Mouse (Mus musculus): ENCODE data around the gene Coro2a. TPM values are rescaled to one million over a fixed set of nuclear protein-coding genes. Genes with fewer than 3 reads are reported as not detected.
"Not testable (repeated sequence)": the region's sequence is repeated elsewhere in the genome, so short reads cannot be mapped to it uniquely, and the experiment has no call there.

Gene Coro2a
- polyA plus RNA-seq (2015; fragmentation: Nextera tagmentation; extraction: Ambion mirVana), result 11.8 and 14.4 TPM in 2 replicates

DNA sequence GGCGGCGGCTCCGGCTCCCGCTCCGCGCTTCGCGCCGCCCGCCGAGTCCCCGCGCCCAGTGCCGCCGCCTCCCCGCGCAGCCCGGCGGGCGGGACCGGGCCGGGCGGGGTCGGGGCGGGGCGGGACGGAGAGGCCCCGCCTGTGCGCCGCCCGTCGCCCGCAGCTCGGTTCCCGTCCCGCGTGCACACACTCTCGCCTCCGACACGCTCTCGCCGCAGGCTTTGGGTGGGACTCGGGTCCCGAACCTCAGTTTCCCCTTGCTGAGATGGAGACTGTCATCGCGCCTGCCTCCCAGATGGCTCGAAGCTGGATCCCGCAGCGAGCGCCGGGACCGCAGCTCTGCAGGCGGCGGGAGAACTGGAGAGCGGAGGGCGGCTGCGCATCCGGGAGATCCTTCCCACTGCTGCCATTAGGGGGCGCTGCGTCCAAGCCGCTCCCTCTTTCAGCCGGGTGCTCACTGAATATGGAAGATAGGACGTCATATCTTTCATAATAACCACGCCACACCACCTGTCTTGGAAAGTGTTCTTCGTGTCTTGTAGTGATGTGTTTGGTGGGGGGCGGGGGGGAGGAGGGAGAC lies at the start of gene Coro2a:
Gene Coro2a, minus strand, starts transcription at position 359 of the 580 bp plus-strand sequence.
- Histone ChIP-seq H3K9ac (peak within 1 kb of the TSS; percentile 82), H3K4me1 (replicated peaks) (peaks cover 24% of the 10 kb centered on the region), H3K27ac (replicated peaks) (peak within 1 kb of the TSS; percentile 56), H3K4me3 (peak within 1 kb of the TSS; percentile 64), H3K9me3 (no peaks in the 10 kb centered on the region), H3K4me2 (peak within 1 kb of the TSS; percentile 87), H3K27me3 (peaks cover 44% of the 10 kb centered on the region), H3K36me3 (no peaks in the 10 kb centered on the region)
- peak; percentile 66 for ATAC-seq (ENCODE audit: low read depth)
- WGBS, result 2% methylated on average over 47 of the region's 66 CpGs

DNA sequence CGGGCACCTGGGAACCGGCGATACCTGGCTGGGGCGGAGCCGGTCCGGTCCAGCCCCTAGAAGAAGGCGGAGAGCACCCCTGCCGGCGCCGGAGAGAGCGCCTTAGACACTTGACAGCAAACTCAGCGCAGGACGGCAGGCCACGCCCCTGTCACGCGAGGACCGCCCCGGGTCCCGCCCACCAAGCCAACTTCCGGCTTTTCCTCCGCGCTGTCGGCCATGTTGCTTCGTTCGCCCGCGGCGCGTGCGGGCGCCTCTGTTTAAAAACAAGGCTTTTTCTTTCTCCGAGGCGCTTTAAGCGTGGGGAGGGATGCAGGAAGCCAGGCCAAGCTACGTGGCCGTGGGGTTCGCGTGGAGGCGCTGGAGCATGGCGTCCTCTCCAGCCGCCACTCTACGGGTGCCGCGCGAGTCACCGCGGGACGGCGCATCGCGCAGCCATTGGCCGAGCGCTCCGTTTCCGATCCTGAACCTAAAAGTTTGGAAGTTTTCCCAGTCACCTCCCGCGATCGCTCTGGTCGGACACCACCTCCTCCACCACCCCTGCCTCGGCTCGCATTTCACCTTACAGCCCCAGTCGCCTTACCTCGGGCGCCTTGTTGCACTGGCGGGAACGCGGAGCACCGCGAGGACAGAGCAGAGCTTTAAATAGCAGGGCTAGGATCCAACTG lies 48.2 kb upstream of the Coro2a start, which contains the start of gene Tbc1d2:
Gene Tbc1d2, minus strand, starts transcription at position 124 of the 668 bp plus-strand sequence.
- Histone ChIP-seq H3K4me2 (peak within 1 kb of the TSS; percentile 95), H3K4me1 (replicated peaks) (peaks cover 14% of the 10 kb centered on the region), H3K27me3 (peaks cover 53% of the 10 kb centered on the region), H3K9ac (peak within 1 kb of the TSS; percentile 70), H3K27ac (replicated peaks) (peak within 1 kb of the TSS; percentile 84), H3K9me3 (no peaks in the 10 kb centered on the region), H3K4me3 (peak within 1 kb of the TSS; percentile 73), H3K36me3 (no peaks in the 10 kb centered on the region)
- peak; percentile 98 for ATAC-seq (ENCODE audit: low read depth)
- under 1% methylated on average over 69 of the region's 69 CpGs for WGBS

DNA sequence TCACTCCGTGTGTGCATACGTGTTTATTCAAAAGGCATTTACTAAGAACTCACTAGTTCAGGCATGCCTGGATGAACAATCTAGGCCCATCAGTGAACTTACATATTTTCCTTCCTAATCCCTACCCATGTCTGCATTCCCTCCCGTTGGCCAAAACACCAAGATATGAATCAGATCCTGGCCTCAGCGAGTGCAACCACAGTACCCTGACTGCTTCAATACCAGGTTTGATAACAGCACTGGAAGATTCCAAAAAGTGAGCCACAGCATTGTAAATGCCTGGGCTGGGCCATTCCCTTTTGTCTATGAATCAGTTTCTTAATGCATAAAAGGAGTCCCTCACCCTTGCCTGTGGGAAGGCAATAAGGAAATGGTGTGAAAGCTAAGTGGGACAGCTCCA lies 47.2 kb upstream of the Coro2a start:
- ATAC-seq (ENCODE audit: low read depth), result no peak
- WGBS, result 56% methylated on average over 4 of the region's 4 CpGs
- no peak overlapping the region for H3K27ac ChIP-seq (replicated peaks)
- no peaks in the 10 kb centered on the region for H3K9me3 ChIP-seq
- peak overlapping the region; percentile 95 for H3K4me2 ChIP-seq
- peaks cover 53% of the 10 kb centered on the region for H3K27me3 ChIP-seq
- no peaks in the 10 kb centered on the region for H3K36me3 ChIP-seq
- peaks cover 14% of the 10 kb centered on the region for H3K4me1 ChIP-seq (replicated peaks)
- H3K4me3 ChIP-seq, result peak overlapping the region; percentile 73
- peak overlapping the region; percentile 70 for H3K9ac ChIP-seq

DNA sequence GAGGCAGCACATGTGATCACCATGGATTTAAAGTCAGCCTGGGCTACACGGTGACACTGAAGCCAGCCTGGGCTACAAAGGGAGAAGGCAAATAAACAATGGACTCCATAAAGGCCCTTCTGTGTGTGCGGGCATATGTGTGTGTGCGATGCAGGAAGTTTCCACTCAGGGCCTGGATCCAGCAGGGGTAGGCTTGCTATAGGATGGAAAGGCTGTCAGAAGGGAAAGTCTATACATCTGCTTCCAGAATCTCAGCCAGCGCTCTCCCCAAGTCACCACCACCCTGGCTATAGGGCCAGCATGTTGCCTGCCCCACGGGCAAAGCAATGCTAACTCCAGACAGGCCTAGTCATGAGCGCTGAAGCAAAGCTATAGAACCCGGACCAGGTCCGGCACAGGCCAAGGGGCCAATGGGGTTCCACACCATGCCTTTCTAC lies 41.7 kb upstream of the Coro2a start:
- H3K27ac ChIP-seq (replicated peaks), result 0 out of 2 replicates have a peak overlapping the region, but pooled peaks have one; percentile 18
- no peak overlapping the region for H3K4me2 ChIP-seq
- no peak overlapping the region for H3K4me3 ChIP-seq
- no peak overlapping the region for H3K9ac ChIP-seq
- no peak for ATAC-seq (ENCODE audit: low read depth)
- H3K36me3 ChIP-seq, result no peaks in the 10 kb centered on the region
- no peaks in the 10 kb centered on the region for H3K4me1 ChIP-seq (replicated peaks)
- 87% methylated on average over 8 of the region's 8 CpGs for WGBS
- peaks cover 12% of the 10 kb centered on the region for H3K27me3 ChIP-seq
- H3K9me3 ChIP-seq, result no peaks in the 10 kb centered on the region

DNA sequence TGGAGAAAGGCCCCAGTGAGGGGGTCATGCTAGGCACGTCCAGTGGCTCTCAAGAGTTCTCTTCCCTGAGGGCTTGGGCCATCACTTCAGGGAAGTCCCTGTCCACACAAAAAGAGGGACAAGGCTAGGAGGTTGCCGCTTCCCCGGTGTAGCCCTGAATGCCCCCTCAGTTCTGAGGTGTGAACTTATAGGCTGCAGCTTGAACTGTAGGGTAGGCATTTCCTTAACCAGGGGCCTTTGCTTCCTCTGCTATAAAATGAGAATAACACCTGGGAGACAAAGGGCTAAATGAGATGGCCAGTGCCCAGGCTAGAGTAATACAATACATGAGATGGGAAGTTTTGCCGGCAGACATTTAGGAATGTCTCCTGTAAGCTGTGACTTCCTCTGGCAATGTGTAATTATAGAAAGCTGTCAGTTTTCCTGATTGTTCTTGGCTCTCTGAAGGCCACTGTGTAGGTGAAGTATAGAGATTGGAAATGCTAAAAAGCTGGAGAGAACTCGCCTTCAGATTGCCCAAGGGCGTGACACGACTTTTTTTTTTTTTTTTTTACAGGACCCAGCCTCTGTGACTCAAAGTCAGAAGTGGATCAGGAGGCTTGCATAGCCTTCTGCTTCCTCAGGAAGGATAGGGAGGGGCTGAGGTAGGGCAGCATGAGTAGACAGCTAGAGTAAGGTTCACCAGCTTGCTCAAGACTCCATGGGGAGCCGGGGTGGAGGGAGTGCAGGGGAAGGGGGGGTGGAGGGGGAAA lies 41.1 kb upstream of the Coro2a start:
- no peaks in the 10 kb centered on the region for H3K4me1 ChIP-seq (replicated peaks)
- H3K36me3 ChIP-seq, result no peaks in the 10 kb centered on the region
- 0 out of 2 replicates have a peak, but pooled peaks have one; percentile 8 for ATAC-seq (ENCODE audit: low read depth)
- peaks cover 6% of the 10 kb centered on the region for H3K27me3 ChIP-seq
- no peak overlapping the region for H3K4me3 ChIP-seq
- WGBS, result 71% methylated on average over 8 of the region's 8 CpGs
- H3K27ac ChIP-seq (replicated peaks), result peak overlapping the region; percentile 18; the same call in 1 of the 2 replicates
- no peaks in the 10 kb centered on the region for H3K9me3 ChIP-seq
- no peak overlapping the region for H3K4me2 ChIP-seq
- no peak overlapping the region for H3K9ac ChIP-seq

DNA sequence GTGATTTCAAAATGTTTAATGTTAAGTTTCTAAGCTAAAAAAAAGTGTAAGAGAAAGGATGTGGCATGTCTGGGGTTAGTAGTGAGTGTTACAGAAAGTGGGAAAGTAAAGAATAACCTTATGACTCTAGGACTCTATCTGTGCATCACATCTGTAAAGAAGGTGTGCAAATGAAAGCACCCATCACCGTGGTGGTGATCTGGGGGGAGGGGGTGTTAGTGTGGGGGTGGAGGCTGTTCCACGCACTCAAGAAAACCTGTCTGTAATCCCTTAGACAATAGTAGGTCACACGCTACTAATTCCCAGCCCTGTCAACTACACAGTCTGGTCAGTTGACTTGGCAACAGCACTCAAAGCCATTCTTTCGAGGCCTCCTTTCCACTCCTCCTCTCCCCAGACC lies 39.3 kb upstream of the Coro2a start:
- no peaks in the 10 kb centered on the region for H3K27me3 ChIP-seq
- no peaks in the 10 kb centered on the region for H3K9me3 ChIP-seq
- no peak overlapping the region for H3K27ac ChIP-seq (replicated peaks)
- no peak overlapping the region for H3K9ac ChIP-seq
- H3K4me1 ChIP-seq (replicated peaks), result no peaks in the 10 kb centered on the region
- H3K4me2 ChIP-seq, result no peak overlapping the region
- H3K4me3 ChIP-seq, result no peak overlapping the region
- ATAC-seq (ENCODE audit: low read depth), result no peak
- 74% methylated on average over 4 of the region's 4 CpGs for WGBS
- no peaks in the 10 kb centered on the region for H3K36me3 ChIP-seq

DNA sequence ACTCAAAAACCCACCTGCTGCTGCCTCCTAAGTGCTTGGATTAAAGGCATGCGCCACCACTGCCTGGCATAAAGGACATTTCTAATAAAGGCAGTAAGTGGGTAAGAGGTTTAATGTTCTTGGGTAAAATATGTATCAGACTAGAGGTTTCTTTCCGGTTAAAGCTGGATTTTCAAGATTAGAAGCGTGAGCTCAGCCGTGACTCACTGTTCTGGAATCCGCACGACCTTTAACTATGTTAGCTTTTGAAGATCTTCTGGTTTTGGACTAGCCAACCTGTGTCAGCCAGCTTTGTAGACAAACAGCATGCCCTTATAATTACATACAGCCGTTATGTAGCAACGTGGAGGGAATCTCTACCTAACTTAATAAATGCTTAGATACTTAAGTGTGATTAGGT lies 37.9 kb upstream of the Coro2a start:
- Histone ChIP-seq H3K36me3 (no peaks in the 10 kb centered on the region), H3K27ac (replicated peaks) (no peak overlapping the region), H3K27me3 (no peaks in the 10 kb centered on the region), H3K4me3 (no peak overlapping the region), H3K9me3 (no peaks in the 10 kb centered on the region), H3K9ac (no peak overlapping the region), H3K4me2 (no peak overlapping the region), H3K4me1 (replicated peaks) (no peaks in the 10 kb centered on the region)
- ATAC-seq (ENCODE audit: low read depth), result no peak
- 91% methylated on average over 8 of the region's 8 CpGs for WGBS

DNA sequence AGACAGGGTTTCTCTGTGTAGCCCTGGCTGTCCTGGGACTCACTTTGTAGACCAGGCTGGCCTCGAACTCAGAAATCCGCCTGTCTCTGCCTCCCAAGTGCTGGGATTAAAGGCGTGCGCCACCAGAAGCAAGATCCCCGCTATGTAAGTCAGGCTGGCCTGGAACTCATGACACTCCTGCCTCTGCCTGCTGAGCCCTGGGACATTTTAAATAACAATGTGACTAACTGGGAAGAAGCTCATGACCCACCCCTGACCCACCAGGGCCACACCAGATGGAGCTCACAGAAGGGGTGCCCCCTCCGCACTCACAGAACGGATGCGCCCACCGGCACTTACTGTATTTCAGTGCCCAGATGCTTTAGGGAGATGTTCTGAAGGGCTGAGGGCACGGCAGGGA lies 35.2 kb upstream of the Coro2a start:
- H3K9ac ChIP-seq; ATAC-seq (ENCODE audit: low read depth); H3K4me1 ChIP-seq (replicated peaks); H3K9me3 ChIP-seq; H3K4me3 ChIP-seq; H3K36me3 ChIP-seq; H3K4me2 ChIP-seq; H3K27me3 ChIP-seq; H3K27ac ChIP-seq (replicated peaks): not testable (repeated sequence)
- 89% methylated on average over 10 of the region's 10 CpGs for WGBS

DNA sequence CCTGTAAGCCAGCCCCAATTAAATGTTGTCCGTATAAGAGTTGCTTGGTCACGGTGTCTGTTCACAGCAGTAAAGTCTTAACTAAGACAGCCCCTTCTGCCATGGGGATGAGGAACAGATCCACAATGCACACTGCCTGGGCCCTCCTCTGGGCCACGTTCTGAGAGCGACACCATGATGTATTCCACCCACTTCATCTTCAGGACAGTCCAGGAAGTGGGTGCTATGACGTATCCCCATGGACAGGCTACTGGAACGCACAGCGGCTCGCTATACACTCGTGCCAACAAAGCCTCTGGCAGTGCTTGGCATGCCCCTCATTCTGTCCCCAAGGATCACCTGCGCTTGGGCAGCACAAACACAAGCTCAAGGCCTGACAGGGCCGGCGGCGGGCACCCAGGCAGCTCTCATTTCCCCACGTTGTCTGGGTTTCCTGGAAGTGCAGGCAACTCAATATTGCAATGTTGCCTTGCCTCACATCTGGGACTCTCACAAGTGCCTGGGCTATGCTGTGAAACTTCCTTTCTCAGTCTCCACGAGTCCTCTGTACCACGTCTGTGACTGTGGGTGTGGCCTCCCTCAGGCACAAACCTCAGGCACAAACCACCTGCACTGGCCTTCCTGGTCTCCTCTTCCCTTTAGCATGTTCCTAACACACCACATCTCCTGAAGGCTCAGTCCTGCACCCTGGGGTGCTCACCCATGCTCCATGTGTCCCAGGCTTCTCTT lies 33.9 kb upstream of the Coro2a start:
- no peak overlapping the region for H3K9ac ChIP-seq
- no peak overlapping the region for H3K4me2 ChIP-seq
- H3K27me3 ChIP-seq, result no peaks in the 10 kb centered on the region
- H3K27ac ChIP-seq (replicated peaks), result no peak overlapping the region
- ATAC-seq (ENCODE audit: low read depth), result no peak
- WGBS, result 90% methylated on average over 16 of the region's 16 CpGs
- H3K36me3 ChIP-seq, result no peaks in the 10 kb centered on the region
- no peaks in the 10 kb centered on the region for H3K4me1 ChIP-seq (replicated peaks)
- no peaks in the 10 kb centered on the region for H3K9me3 ChIP-seq
- no peak overlapping the region for H3K4me3 ChIP-seq

DNA sequence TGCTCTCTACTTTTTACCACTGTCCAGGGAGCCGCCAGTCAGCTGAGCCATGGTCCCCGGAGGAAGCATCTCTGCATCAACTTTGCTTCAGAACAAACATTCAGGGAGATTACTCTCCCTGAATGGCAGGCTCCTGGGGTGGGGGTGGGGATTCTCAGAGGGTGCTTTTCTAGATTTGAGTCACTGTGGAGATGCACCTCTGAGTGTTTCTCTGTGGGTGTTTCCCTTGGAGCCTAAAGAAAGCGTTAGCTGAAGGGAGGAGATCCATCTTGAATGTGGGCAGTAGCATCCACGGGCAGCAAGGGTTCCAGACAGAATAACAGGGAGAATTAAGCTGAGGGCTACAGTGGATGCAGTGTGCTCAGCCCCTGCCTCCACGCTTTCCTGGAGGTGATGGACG lies 32.9 kb upstream of the Coro2a start:
- no peaks in the 10 kb centered on the region for H3K4me1 ChIP-seq (replicated peaks)
- H3K27ac ChIP-seq (replicated peaks), result no peak overlapping the region
- no peaks in the 10 kb centered on the region for H3K36me3 ChIP-seq
- WGBS, result 51% methylated on average over 6 of the region's 6 CpGs
- H3K9me3 ChIP-seq, result no peaks in the 10 kb centered on the region
- no peaks in the 10 kb centered on the region; the same call in 1 of the 2 replicates for H3K27me3 ChIP-seq
- no peak overlapping the region for H3K9ac ChIP-seq
- no peak for ATAC-seq (ENCODE audit: low read depth)
- H3K4me2 ChIP-seq, result no peak overlapping the region
- no peak overlapping the region for H3K4me3 ChIP-seq

DNA sequence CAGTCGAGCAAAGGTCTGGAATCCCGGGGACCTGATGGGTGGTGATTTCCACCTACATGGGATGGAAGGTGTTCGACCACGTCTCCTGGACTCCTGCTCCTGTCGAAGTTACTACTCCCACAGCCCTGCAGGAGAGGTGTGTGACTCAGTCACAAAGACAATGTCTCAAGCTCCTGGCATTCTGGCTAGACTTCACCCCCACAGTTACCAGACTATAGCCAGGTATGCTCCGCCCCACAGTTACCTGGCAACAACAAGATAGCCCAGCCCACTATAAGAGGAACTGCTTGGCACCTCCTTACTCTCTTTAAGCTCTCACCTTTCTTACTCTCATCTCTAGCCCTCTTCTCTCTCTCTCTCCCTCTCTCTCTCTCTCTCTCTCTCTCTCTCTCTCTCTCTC lies 31.6 kb upstream of the Coro2a start:
- H3K9me3 ChIP-seq; H3K4me3 ChIP-seq; H3K4me1 ChIP-seq (replicated peaks); H3K9ac ChIP-seq; ATAC-seq (ENCODE audit: low read depth); H3K36me3 ChIP-seq; H3K4me2 ChIP-seq; H3K27me3 ChIP-seq; H3K27ac ChIP-seq (replicated peaks): not testable (repeated sequence)
- WGBS, result 78% methylated on average over 6 of the region's 6 CpGs

DNA sequence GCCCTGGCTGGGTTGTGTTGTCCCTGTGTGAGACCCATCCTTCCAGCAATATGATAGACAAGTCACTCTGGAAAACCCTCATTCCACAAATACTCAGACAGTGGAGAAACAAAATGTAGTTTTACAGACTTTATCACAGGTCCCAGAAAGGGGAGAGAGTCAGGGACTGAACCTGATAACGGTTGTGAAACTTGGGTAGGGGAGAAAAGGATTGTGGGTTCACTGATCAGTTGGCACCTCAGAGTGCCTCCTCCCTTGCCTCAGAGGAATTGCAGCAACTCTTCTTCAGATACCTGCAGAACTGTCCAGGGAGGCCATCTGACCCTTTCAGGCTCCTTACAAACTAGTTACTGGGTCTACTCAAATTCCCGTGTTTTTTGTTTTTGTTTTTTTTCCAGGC lies 30.5 kb upstream of the Coro2a start:
- H3K36me3 ChIP-seq, result no peaks in the 10 kb centered on the region
- H3K4me1 ChIP-seq (replicated peaks), result peaks cover 10% of the 10 kb centered on the region
- no peak for ATAC-seq (ENCODE audit: low read depth)
- no peaks in the 10 kb centered on the region; the same call in 1 of the 2 replicates for H3K27me3 ChIP-seq
- no peak overlapping the region for H3K4me2 ChIP-seq
- WGBS, result 75% methylated on average over 2 of the region's 2 CpGs
- no peak overlapping the region for H3K4me3 ChIP-seq
- H3K9me3 ChIP-seq, result no peaks in the 10 kb centered on the region
- no peak overlapping the region for H3K9ac ChIP-seq
- H3K27ac ChIP-seq (replicated peaks), result no peak overlapping the region
